Mouse (Mus musculus) ES-Bruce4 (cell line): Measurements from ENCODE around the gene Rad9a. TPM values are rescaled to one million over a fixed set of nuclear protein-coding genes. Genes with fewer than 3 reads are reported as not detected.
A peak's percentile ranks its signal among the peaks of the same experiment; 100 is the strongest.

Experiments
- H3K27ac ChIP-seq: 2 replicates; pipeline ENCODE4 v1.5.1; 2012; ENCODE audit warnings: low read length, inconsistent platforms; ENCODE audit not compliant: insufficient read depth
- H3K27me3 ChIP-seq: 2 replicates; pipeline ENCODE4 v1.6.1; 2012; ENCODE audit warnings: mild to moderate bottlenecking, low read length, inconsistent platforms; ENCODE audit not compliant: control insufficient read depth, poor library complexity, insufficient read depth, severe bottlenecking
- H3K36me3 ChIP-seq: 2 replicates; pipeline ENCODE4 v1.6.1; 2012; ENCODE audit warnings: inconsistent platforms, mild to moderate bottlenecking, low read length, moderate library complexity; ENCODE audit not compliant: control insufficient read depth, poor library complexity, insufficient read depth, severe bottlenecking
- H3K4me1 ChIP-seq: one replicate; pipeline ENCODE4 v1.8.1; 2011; ENCODE audit warnings: low read length; ENCODE audit not compliant: control insufficient read depth, insufficient read depth
- H3K4me3 ChIP-seq: 2 replicates; pipeline ENCODE4 v1.5.1; 2011; ENCODE audit warnings: low read depth, mild to moderate bottlenecking, low read length
- H3K9ac ChIP-seq: 2 replicates; pipeline ENCODE4 v1.6.1; 2012; ENCODE audit warnings: low read depth, mild to moderate bottlenecking, inconsistent platforms; ENCODE audit not compliant: poor library complexity, severe bottlenecking
- H3K9me3 ChIP-seq: replicated peaks from 2 replicates; pipeline ENCODE4 v1.6.1; 2012; ENCODE audit warnings: mild to moderate bottlenecking, low read length, inconsistent platforms; ENCODE audit not compliant: control insufficient read depth, poor library complexity, insufficient read depth, severe bottlenecking
- CTCF ChIP-seq: IDR thresholded peaks from one replicate; pipeline ENCODE4 v1.8.1; 2011; ENCODE audit warnings: low read depth, low read length
- EP300 ChIP-seq: IDR thresholded peaks from 2 replicates; pipeline ENCODE4 v1.6.1; 2011; ENCODE audit warnings: low read depth, low read length; ENCODE audit not compliant: insufficient read depth
- POLR2A ChIP-seq: IDR thresholded peaks from one replicate; pipeline ENCODE4 v1.8.1; 2011; ENCODE audit warnings: low read length; ENCODE audit not compliant: insufficient read depth
- polyA plus RNA-seq: library from polyadenylated mRNA; stranded (reverse); fragments of >200 nt; gene quantifications from 2 replicates; pipeline ENCODE4 v1.2.4, GENCODE M21; 2011; ENCODE audit warnings: low read depth; ENCODE audit not compliant: missing spikeins, insufficient read depth, insufficient read length

Rad9a gene
- polyA plus RNA-seq, 1 experiment, result 42.3 TPM

GRCm38 (mm10) chr19:4202149-4202548, 687 bp upstream of the Rad9a start:
- Histone ChIP-seq H3K4me3 (peak overlapping the region; percentile 86), H3K9me3 (no peaks in the 10 kb centered on the region), H3K36me3 (peaks cover 20% of the 10 kb centered on the region), H3K9ac (peak overlapping the region; percentile 69), H3K27ac (peak overlapping the region; percentile 22), H3K4me1 (no peaks in the 10 kb centered on the region), H3K27me3 (no peaks in the 10 kb centered on the region)
- no peak for TF ChIP-seq CTCF
- TF ChIP-seq EP300, result no peak
- no peak for TF ChIP-seq POLR2A

GRCm38 (mm10) chr19:4197180-4197579, 4.3 kb downstream of the Rad9a start:
- no peak overlapping the region for H3K4me3 ChIP-seq
- H3K27ac ChIP-seq, result no peak overlapping the region
- TF ChIP-seq CTCF, result no peak
- TF ChIP-seq POLR2A, result no peak
- TF ChIP-seq EP300, result no peak
- H3K9me3 ChIP-seq, result no peaks in the 10 kb centered on the region
- H3K4me1 ChIP-seq, result no peaks in the 10 kb centered on the region
- no peak overlapping the region for H3K9ac ChIP-seq
- peaks cover 58% of the 10 kb centered on the region for H3K36me3 ChIP-seq
- H3K27me3 ChIP-seq, result no peaks in the 10 kb centered on the region

- H3K4me3 ChIP-seq, result no peak overlapping the region
- H3K9ac ChIP-seq, result no peak overlapping the region
- TF ChIP-seq CTCF, result no peak
- no peak for TF ChIP-seq EP300
- no peak for TF ChIP-seq POLR2A
- H3K4me1 ChIP-seq, result no peaks in the 10 kb centered on the region
- no peak overlapping the region for H3K27ac ChIP-seq
- no peaks in the 10 kb centered on the region for H3K9me3 ChIP-seq
- peaks cover 58% of the 10 kb centered on the region for H3K36me3 ChIP-seq
- H3K27me3 ChIP-seq, result no peaks in the 10 kb centered on the region
Measured at GRCm38 (mm10) chr19:4196548-4196947, 4.9 kb downstream of the Rad9a start.

GRCm38 (mm10) chr19:4196048-4196447, 5.4 kb downstream of the Rad9a start:
- H3K36me3 ChIP-seq, result peaks cover 58% of the 10 kb centered on the region
- no peaks in the 10 kb centered on the region for H3K4me1 ChIP-seq
- H3K27ac ChIP-seq, result no peak overlapping the region
- H3K4me3 ChIP-seq, result no peak overlapping the region
- H3K9ac ChIP-seq, result no peak overlapping the region
- TF ChIP-seq POLR2A (no peak), EP300 (no peak), CTCF (no peak)
- H3K9me3 ChIP-seq, result no peaks in the 10 kb centered on the region
- H3K27me3 ChIP-seq, result no peaks in the 10 kb centered on the region

GRCm38 (mm10) chr19:4194776-4195650, 6.4 kb downstream of the Rad9a start:
- no peaks in the 10 kb centered on the region for H3K9me3 ChIP-seq
- H3K27me3 ChIP-seq, result no peaks in the 10 kb centered on the region
- no peak overlapping the region for H3K4me3 ChIP-seq
- H3K4me1 ChIP-seq, result no peaks in the 10 kb centered on the region
- TF ChIP-seq EP300 (no peak), CTCF (no peak), POLR2A (no peak)
- H3K9ac ChIP-seq, result no peak overlapping the region
- peaks cover 58% of the 10 kb centered on the region for H3K36me3 ChIP-seq
- H3K27ac ChIP-seq, result no peak overlapping the region

GRCm38 (mm10) chr19:4194021-4194724, 7.3 kb downstream of the Rad9a start:
- Histone ChIP-seq H3K4me3 (no peak overlapping the region), H3K27ac (no peak overlapping the region), H3K4me1 (no peaks in the 10 kb centered on the region), H3K36me3 (peaks cover 53% of the 10 kb centered on the region), H3K27me3 (no peaks in the 10 kb centered on the region), H3K9me3 (no peaks in the 10 kb centered on the region), H3K9ac (no peak overlapping the region)
- no peak for TF ChIP-seq CTCF
- TF ChIP-seq POLR2A, result no peak
- TF ChIP-seq EP300, result no peak
